Mouse (Mus musculus) heart, adult 2 months (tissue): ENCODE results near the gene Mansc1.

Source experiments
- CTCF ChIP-seq: fragments of 200-600 bp; IDR thresholded peaks from 2 replicates; pipeline ENCODE4 v1.8.1; 2022; ENCODE audit warnings: antibody characterized with exemption, mild to moderate bottlenecking, moderate library complexity
- EP300 ChIP-seq: fragments of 200-500 bp; IDR thresholded peaks from 2 replicates; pipeline ENCODE4 v1.6.1; 2011; ENCODE audit warnings: low read depth, low read length, control low read depth; ENCODE audit not compliant: insufficient read depth

GRCm38 (mm10) chr6:134678037-134678436, 45.7 kb upstream of the Mansc1 start:
- TF ChIP-seq CTCF (no peak), EP300 (no peak)
